ENCODE assay signal across 13 mouse cellular contexts in genomic region chr10:59873613-59874012, GRCm38 (mm10). TPM values are rescaled to one million over a fixed set of nuclear protein-coding genes. Genes with fewer than 3 reads are reported as not detected.
DNase-seq lines count a peak whose midpoint lies in the region; ATAC-seq and TF ChIP-seq lines count a peak whose summit lies in the region.
"Had no signal": no experiment of that assay in that cellular context is flagged by ENCODE, and none has a peak within 500 bp of the region (broad histone marks: within the 10 kb centered on the region; RNA-seq: fewer than 3 reads in every experiment).

No protein-coding gene starts in this region.

- peak overlapping the region; percentile 76 for H3K4me2 ChIP-seq in liver, embryonic 16.5 days (ENCODE audit: low read depth, low read length)
- H3K4me2 ChIP-seq: hindbrain, embryonic 13.5 days; midbrain, embryonic 12.5 days had no signal

- TF ChIP-seq CTCF in spleen, adult 2 months (IDR thresholded peaks at IDR 0.05; ENCODE audit: extremely low read depth, insufficient read depth, insufficient read length, insufficient replicate concordance), result no peak

- no peak overlapping the region for H3K4me3 ChIP-seq in spleen, adult 2 months (ENCODE audit: extremely low read depth, insufficient read depth, insufficient read length)
- H3K4me3 ChIP-seq in liver, embryonic 16.5 days (ENCODE audit: low read depth, low read length), result peak overlapping the region; percentile 67
- H3K4me3 ChIP-seq: hindbrain, embryonic 13.5 days; midbrain, embryonic 12.5 days had no signal

- no peaks in the 10 kb centered on the region for H3K4me1 ChIP-seq in spleen, adult 2 months (ENCODE audit: control insufficient read depth, insufficient read depth, insufficient read length)
- peaks cover 54% of the 10 kb centered on the region for H3K4me1 ChIP-seq in liver, embryonic 16.5 days (ENCODE audit: control insufficient read depth, low read depth, low read length)

- peak; percentile 81 for ATAC-seq in erythroid progenitor cell, adult 5-6 weeks (replicated peaks; ENCODE audit: low FRiP score, poor library complexity, severe bottlenecking)
- peak; percentile 75 for ATAC-seq in liver, embryonic 16.5 days (ENCODE audit: low read depth)
- ATAC-seq: Patski had no signal

- whole genome bisulfite sequencing in spleen, adult 2 months, result 83% methylated on average over 5 of the region's 5 CpGs
- WGBS in liver, embryonic 16.5 days (ENCODE audit: insufficient replicate concordance), result 20% methylated on average over 5 of the region's 5 CpGs

- DNase-seq in spleen, adult 2 months (ENCODE audit: low read depth in 1 of 2, low spot score in 2 of 2), result no peak
- no peak for DNase-seq in spleen, postnatal 14 days (ENCODE audit: low spot score in 2 of 2)
- no peak for DNase-seq in layer of hippocampus, postnatal 25 days (ENCODE audit: extremely low spot score in 1 of 2, low spot score in 1 of 2)
- no peak for DNase-seq in urinary bladder, postnatal 14 days (ENCODE audit: low spot score)
- DNase-seq in yolk sac, embryonic 10.5 days (ENCODE audit: low spot score), result no peak
- DNase-seq: adrenal gland, adult 2 months; heart, adult 18-20 months; kidney, adult 2 months had no signal

- no peak for TF ChIP-seq POLR2A in spleen, adult 2 months (IDR thresholded peaks at IDR 0.05; ENCODE audit: low read depth, low read length)

- H3K27me3 ChIP-seq in spleen, adult 2 months (ENCODE audit: control insufficient read depth, insufficient read depth, low read length), result no peaks in the 10 kb centered on the region
- H3K27me3 ChIP-seq in liver, embryonic 16.5 days (ENCODE audit: control insufficient read depth, insufficient read depth, low read depth, low read length), result no peaks in the 10 kb centered on the region
- H3K27me3 ChIP-seq: hindbrain, embryonic 13.5 days; midbrain, embryonic 12.5 days; Patski had no signal

- H3K27ac ChIP-seq in spleen, adult 2 months (ENCODE audit: insufficient read depth, low read length), result peak overlapping the region; percentile 46; the same call in 1 of the 2 replicates
- peak overlapping the region; percentile 99 for H3K27ac ChIP-seq in liver, embryonic 16.5 days (ENCODE audit: low read length)
- H3K27ac ChIP-seq: hindbrain, embryonic 13.5 days; midbrain, embryonic 12.5 days had no signal

- no peaks in the 10 kb centered on the region; the same call in 1 of the 2 replicates for H3K9me3 ChIP-seq in liver, embryonic 16.5 days (replicated peaks; ENCODE audit: control insufficient read depth, low read length)
- H3K9me3 ChIP-seq: hindbrain, embryonic 13.5 days; midbrain, embryonic 12.5 days had no signal

- no peaks in the 10 kb centered on the region for H3K36me3 ChIP-seq in spleen, adult 2 months (ENCODE audit: control insufficient read depth, insufficient read depth, low read length)
- no peaks in the 10 kb centered on the region for H3K36me3 ChIP-seq in liver, embryonic 16.5 days (ENCODE audit: control insufficient read depth, insufficient read depth)
- H3K36me3 ChIP-seq: hindbrain, embryonic 13.5 days; midbrain, embryonic 12.5 days had no signal

- H3K9ac ChIP-seq in liver, embryonic 16.5 days (ENCODE audit: low read depth, low read length), result peak overlapping the region; percentile 75
- H3K9ac ChIP-seq: hindbrain, embryonic 13.5 days; midbrain, embryonic 12.5 days had no signal

RNA-seq across cellular contexts. Expression of gene Dnajb12, which starts 5.7 kb away (rescaled TPM):
- polyA plus RNA-seq in spleen, adult 2 months (2012; rRNA removed), result 29.9 and 32.4 TPM in 2 replicates
- 27.2 and 34.2 TPM in 2 replicates for total RNA-seq in erythroid progenitor cell, adult 5-6 weeks (2015; ENCODE audit: low replicate concordance)
- 30.4 and 32.7 TPM in 2 replicates for total RNA-seq in erythroid progenitor cell, adult 5-6 weeks (2017; ENCODE audit: low replicate concordance)
- 14.8 and 15.5 TPM in 2 replicates for polyA plus RNA-seq in liver, embryonic 16.5 days (2015; fragmentation: Nextera tagmentation; extraction: Ambion mirVana)
- 10 to 100 TPM; 53.3 to 54.0 TPM for total RNA-seq in layer of hippocampus, postnatal 25 days (2021)
